Mouse (Mus musculus): ENCODE measurements around the gene Amotl1. TPM values are rescaled to one million over a fixed set of nuclear protein-coding genes. Genes with fewer than 3 reads are reported as not detected.
"Not testable (repeated sequence)": the region's sequence is repeated elsewhere in the genome, so short reads cannot be mapped to it uniquely, and the experiment has no call there.

The Amotl1 gene
- total RNA-seq (2018; cell fraction: chromatin; rRNA removed), result 10 to 100 TPM in 1 of 26 experiments, 1 to 10 TPM in 8, under 1 TPM in 17; 0.19 to 10.1 (median 0.74) TPM
- under 1 TPM; 0.03 to 0.48 (median 0.13) TPM for total RNA-seq (2018; cell fraction: cytosol; rRNA removed)
- total RNA-seq (2018; cell fraction: nucleus; rRNA removed), result 1 to 10 TPM in 5 of 26 experiments, under 1 TPM in 21; 0.11 to 3.8 (median 0.31) TPM
- 0.06 to 0.30 TPM (median 0.08 TPM) in 3 replicates for polyA plus RNA-seq (2018)

DNA sequence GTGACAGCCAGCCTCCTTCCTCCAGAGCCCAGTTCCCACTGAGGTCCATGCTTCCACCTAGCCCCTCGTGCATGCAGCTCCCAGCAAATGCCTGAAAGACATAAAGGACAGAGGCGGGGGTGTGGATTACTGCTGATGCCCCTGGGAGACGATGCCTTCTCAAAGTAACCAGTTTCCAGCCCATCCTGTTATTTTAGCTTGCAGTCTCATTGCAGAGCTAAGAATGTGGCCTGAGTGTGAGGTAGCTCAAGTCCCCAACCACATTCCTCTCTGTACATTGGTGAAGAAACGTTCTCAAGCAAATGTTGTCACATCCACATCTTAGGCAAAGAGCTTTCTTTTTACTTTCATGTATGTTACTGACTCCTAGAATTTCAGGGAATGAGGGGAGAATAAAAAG is at the start of gene Amotl1:
TSS of gene Amotl1 (minus strand) at position 101 of the 400 bp plus-strand sequence.
- H3K4me3 ChIP-seq (ENCODE audit: inconsistent target), result no peak within 1 kb of the TSS
- WGBS (ENCODE audit: missing documents), result 68% methylated on average over 4 of the region's 4 CpGs
- no peaks in the 10 kb centered on the region for H3K79me2 ChIP-seq (ENCODE audit: inconsistent target)
- H3K27ac ChIP-seq, result no peak within 1 kb of the TSS
- no peaks in the 10 kb centered on the region for H3K36me3 ChIP-seq (ENCODE audit: inconsistent target)

DNA sequence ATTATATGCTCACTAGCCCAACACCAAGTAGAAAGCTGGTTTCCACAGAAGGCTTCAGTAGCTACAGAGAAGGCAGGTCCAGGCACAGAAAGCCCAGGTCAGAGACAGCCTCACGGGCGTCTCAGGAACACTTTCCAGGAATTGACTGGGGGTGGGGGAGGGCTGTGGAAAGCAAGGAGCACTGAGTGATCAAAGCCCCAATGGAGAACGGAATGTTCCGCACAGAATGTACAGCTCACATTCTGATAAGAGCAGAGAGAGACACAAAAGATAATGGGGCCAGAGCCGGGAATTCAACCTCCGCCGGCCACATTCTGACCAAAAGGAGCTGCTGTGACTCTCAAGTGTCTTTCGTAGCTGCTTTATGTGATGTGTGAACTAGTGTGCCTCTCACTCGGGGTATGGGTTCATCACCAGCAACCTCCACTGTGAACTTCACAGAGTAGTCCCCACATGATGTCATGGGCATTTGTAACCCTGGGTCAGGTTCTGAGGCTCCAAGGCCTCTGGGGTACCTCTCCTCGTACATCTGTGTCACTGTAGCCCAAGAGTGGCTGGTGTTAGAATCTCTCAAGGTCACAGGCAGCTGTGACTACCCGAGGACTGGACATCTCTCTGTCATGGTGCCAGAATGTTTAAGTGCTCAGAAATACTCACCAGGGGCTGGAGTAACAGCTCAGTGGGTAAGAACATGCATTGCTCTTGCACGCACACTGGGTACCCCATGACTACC is 44.7 kb upstream of the Amotl1 start:
- Histone ChIP-seq H3K4me3 (ENCODE audit: inconsistent target) (no peak overlapping the region), H3K27ac (no peak overlapping the region), H3K79me2 (ENCODE audit: inconsistent target) (no peaks in the 10 kb centered on the region), H3K36me3 (ENCODE audit: inconsistent target) (no peaks in the 10 kb centered on the region)
- 73% methylated on average over 12 of the region's 12 CpGs for WGBS (ENCODE audit: missing documents)

DNA sequence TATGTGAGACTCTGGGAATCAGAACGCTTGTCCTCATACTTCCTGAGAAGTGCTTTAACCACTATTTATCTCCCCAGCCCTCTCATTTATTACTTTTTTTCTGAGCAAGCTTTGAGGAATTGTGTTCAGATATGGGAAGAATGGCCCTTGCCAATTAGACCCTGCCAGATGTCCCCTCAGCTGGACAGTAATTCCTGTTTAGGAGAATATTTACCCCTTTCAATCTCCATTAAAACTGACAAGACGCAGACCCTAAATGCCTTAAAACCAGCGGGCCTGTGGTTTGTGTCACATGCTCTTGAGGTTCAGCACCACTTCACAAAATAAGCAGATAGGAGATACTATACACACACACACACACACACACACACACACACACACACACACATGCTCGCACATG is 39.5 kb upstream of the Amotl1 start:
- 71% methylated on average over 3 of the region's 4 CpGs for WGBS (ENCODE audit: missing documents)
- Histone ChIP-seq H3K79me2 (ENCODE audit: inconsistent target) (no peaks in the 10 kb centered on the region), H3K4me3 (ENCODE audit: inconsistent target) (no peak overlapping the region), H3K36me3 (ENCODE audit: inconsistent target) (no peaks in the 10 kb centered on the region), H3K27ac (no peak overlapping the region)

DNA sequence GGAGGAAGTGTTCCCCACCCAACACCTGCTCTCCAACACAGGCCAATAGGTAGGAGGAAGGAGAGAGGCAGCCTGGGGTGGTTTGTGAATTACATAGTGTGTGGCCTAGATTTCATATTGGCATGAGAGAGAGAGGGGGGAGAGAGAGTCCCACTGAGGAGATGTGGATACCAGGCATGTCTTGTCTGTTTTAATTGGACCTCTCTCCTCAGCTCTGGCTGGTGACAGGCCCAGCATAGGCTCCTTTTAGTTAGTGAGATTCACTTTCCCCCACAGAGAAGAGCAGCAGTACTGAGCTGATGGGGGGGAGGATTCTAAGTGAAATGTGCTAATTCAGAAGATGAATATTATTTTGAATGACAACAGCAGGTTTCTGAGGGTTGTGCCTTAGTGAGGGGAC is 37.9 kb upstream of the Amotl1 start:
- no peaks in the 10 kb centered on the region for H3K36me3 ChIP-seq (ENCODE audit: inconsistent target)
- no peaks in the 10 kb centered on the region for H3K79me2 ChIP-seq (ENCODE audit: inconsistent target)
- H3K27ac ChIP-seq, result no peak overlapping the region
- no peak overlapping the region for H3K4me3 ChIP-seq (ENCODE audit: inconsistent target)

DNA sequence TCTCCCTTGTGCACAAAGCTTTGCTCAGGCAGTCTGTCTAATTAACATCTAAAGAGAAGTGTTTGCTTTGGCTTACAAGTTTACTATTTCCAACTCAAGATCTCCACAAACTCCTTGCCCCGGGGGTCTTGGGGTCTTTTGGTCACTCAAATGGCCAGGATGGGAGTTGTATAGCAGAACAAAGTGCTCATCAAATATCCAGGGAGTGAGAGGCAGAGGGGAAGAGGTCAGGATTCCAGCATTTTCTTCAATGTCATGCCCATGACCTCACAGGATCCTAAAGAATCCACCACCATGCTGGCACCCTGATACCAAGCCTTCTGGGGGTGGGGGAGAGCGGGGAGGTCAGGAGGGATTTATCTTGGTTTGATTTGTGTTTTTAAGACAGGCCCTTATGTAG is 35.7 kb upstream of the Amotl1 start:
- Histone ChIP-seq H3K79me2 (ENCODE audit: inconsistent target) (no peaks in the 10 kb centered on the region), H3K36me3 (ENCODE audit: inconsistent target) (no peaks in the 10 kb centered on the region), H3K4me3 (ENCODE audit: inconsistent target) (no peak overlapping the region), H3K27ac (no peak overlapping the region)
- WGBS (ENCODE audit: missing documents), result 63% methylated on average over 2 of the region's 2 CpGs

DNA sequence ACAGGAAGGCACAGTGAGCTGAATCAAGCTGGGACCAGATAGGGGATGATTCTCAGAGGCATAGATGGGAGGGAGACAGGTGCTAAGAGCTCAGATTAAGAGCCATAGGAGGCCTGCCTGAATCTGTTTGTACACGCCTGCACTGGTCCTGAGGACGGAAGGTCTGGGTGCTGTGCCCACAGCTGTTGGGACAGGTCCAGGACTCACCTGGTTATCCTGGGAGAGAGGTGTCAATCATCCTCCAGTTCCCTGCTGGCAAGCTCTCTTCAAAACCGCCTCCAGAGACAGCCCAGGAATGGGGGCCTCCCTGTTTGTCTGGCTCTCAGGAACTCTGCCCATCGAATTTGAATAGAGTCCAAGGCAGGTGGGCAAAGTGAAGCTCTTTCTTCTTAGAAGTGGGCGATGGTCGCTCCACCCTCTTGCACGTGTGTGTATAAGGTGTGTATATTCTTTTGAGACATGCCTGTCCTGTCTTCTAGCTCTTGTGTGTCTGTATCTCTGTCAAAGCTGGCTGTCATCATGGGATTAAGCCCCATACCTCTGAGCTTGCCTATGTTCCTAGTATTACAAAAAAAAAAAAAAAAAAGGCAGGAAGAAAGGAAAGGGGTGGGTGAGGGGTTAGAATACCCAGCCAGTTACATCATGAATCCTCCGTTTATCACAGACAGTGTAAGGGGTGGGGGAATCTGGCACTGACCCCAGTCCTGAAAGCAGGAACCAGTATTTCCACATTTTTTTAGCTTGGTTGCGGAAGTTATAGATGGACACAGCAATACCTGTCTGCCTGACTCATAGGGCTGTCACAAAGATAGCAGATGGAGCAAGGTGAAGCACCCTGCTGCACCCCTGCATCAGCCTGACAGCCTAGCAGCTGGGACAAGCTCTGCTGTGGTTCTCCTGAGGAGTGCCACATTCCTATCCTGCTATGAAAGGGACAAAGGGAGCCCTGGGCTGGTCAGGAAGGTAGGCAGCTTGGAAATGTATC is 31.1 kb upstream of the Amotl1 start:
- WGBS (ENCODE audit: missing documents), result 73% methylated on average over 9 of the region's 9 CpGs
- Histone ChIP-seq H3K79me2 (ENCODE audit: inconsistent target) (no peaks in the 10 kb centered on the region), H3K27ac (no peak overlapping the region), H3K4me3 (ENCODE audit: inconsistent target) (no peak overlapping the region), H3K36me3 (ENCODE audit: inconsistent target) (no peaks in the 10 kb centered on the region)

DNA sequence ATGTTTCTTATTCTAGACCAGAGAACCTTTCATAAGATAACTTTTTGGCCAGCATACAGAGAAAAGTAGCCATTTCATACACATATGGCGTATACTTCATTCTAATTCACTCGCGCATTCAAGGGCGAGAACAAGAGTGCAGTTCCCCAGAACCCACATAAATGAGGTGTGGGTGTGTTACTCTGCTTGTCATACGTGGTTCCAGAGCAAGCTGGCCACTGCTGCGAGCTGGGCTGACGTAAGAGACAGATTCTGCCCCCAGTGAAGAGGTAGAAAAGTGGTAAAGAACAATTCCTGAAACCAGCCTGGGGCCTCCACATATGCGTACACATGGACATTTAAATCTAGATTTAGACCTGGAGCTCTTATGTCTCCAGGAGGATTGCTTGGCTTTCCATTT is 29.6 kb upstream of the Amotl1 start:
- H3K4me3 ChIP-seq (ENCODE audit: inconsistent target), result no peak overlapping the region
- 87% methylated on average over 8 of the region's 8 CpGs for WGBS (ENCODE audit: missing documents)
- H3K79me2 ChIP-seq (ENCODE audit: inconsistent target), result no peaks in the 10 kb centered on the region
- no peaks in the 10 kb centered on the region for H3K36me3 ChIP-seq (ENCODE audit: inconsistent target)
- no peak overlapping the region for H3K27ac ChIP-seq

DNA sequence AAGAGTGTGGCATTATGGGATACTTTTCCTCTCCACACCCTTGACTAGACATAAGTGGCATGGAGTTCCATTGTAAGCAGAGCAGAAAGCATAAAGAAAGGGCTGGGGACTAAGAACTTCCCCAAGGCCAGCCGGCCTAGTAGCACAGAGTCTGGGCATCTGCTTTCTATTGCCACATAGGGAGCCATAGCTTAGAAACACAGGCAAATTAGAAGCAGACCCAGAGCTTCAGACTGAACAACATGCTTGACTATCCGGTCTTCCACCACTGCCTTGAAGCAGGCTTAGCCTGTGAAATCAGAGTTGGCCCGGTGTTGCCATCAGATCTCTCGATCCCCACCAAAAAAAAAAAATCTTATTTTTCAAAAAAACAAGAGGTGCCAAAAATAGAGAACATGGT is 28.3 kb upstream of the Amotl1 start:
- Histone ChIP-seq H3K79me2 (ENCODE audit: inconsistent target) (no peaks in the 10 kb centered on the region), H3K36me3 (ENCODE audit: inconsistent target) (no peaks in the 10 kb centered on the region), H3K4me3 (ENCODE audit: inconsistent target) (no peak overlapping the region), H3K27ac (no peak overlapping the region)
- WGBS (ENCODE audit: missing documents), result 90% methylated on average over 4 of the region's 4 CpGs

DNA sequence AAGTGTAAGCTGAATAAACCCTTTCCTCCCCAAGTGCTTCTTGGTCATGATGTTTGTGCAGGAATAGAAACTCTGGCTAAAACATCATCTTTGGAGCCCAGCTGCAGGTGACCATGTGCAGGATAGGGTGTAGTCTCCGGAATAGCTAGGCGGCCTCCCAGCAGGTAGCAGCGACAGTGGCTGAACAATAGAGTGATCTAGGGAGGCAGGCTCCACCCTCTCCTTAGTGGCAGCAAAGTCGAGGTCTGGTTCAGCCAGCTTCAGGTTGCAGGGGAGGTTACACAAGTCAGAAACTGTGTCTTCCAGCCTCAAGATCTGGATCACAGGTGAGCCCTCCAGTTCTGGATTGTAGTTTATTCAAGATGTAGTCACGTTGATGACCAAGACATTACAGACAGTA is 27.1 kb upstream of the Amotl1 start:
- H3K79me2 ChIP-seq (ENCODE audit: inconsistent target); H3K36me3 ChIP-seq (ENCODE audit: inconsistent target): not testable (repeated sequence)

DNA sequence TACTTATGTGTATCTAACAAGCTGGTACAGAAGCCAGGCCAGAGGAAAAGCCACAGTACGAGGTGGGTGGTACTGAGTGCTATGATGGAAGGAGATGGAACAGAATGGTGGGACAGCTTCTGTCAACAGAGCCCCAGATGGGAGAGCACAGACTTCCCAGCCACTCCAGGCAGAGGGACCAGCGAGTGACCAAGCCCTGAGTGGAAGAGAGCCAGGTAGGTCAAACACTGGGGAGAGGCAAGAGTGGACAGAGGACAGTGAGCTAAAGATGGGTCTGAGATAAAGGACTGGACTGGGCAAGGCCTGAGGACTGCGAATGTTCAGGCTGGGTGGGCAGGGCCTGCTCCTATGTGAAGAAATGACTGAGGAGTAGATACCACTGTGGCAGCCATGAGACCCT is 23.5 kb upstream of the Amotl1 start:
- 80% methylated on average over 3 of the region's 3 CpGs for WGBS (ENCODE audit: missing documents)
- no peak overlapping the region for H3K27ac ChIP-seq
- H3K79me2 ChIP-seq (ENCODE audit: inconsistent target), result no peaks in the 10 kb centered on the region
- H3K36me3 ChIP-seq (ENCODE audit: inconsistent target), result no peaks in the 10 kb centered on the region
- no peak overlapping the region for H3K4me3 ChIP-seq (ENCODE audit: inconsistent target)

More for the DNA sequence above, 27.1 kb upstream of the Amotl1 start:
- H3K4me3 ChIP-seq (ENCODE audit: inconsistent target); H3K27ac ChIP-seq: not testable (repeated sequence)
- 68% methylated on average over 5 of the region's 5 CpGs for WGBS (ENCODE audit: missing documents)

DNA sequence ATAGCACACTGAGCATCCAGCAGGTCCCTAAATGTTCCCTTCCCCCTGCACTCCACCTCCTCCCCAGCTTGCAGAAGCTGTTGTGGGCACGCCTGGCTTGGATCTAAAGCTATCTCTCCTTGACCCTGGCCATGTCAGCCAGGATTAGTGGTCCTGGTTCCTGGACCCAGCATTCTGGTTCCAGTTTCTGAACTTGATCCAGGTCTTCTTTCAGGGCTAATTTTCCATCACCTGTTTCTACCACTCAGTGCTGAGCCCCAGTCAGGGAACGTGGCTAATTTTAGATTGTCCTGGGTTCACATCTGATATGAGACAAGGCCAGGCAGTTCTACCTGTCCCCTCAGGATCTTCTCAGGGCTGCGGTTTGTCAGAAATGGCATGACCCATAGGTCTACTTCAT is 21.2 kb upstream of the Amotl1 start:
- WGBS (ENCODE audit: missing documents), result 89% methylated on average over 3 of the region's 3 CpGs
- H3K36me3 ChIP-seq (ENCODE audit: inconsistent target), result no peaks in the 10 kb centered on the region
- H3K4me3 ChIP-seq (ENCODE audit: inconsistent target), result no peak overlapping the region
- H3K79me2 ChIP-seq (ENCODE audit: inconsistent target), result no peaks in the 10 kb centered on the region
- H3K27ac ChIP-seq, result no peak overlapping the region

DNA sequence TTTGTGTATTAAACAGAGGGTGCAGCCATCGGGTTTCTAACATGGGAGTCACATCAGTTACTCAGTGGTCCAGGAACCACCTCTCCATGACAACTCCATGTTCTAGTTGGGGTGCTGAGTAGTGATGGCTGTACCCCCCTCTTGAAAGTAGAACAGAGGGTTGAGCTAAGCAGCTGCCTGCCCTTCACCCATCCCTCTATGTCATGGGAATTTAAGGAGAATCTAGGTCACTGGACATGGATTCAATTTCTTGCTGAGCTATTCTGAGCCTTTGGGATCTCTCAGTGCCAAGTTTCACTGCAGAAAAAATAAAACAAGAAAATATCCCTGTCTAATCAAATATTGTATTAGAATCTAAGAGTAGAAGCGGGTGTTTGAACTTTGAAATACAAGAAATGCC is 18.7 kb upstream of the Amotl1 start:
- no peak overlapping the region for H3K27ac ChIP-seq
- no peaks in the 10 kb centered on the region for H3K36me3 ChIP-seq (ENCODE audit: inconsistent target)
- 82% methylated on average over 2 of the region's 2 CpGs for WGBS (ENCODE audit: missing documents)
- no peaks in the 10 kb centered on the region for H3K79me2 ChIP-seq (ENCODE audit: inconsistent target)
- H3K4me3 ChIP-seq (ENCODE audit: inconsistent target), result no peak overlapping the region

DNA sequence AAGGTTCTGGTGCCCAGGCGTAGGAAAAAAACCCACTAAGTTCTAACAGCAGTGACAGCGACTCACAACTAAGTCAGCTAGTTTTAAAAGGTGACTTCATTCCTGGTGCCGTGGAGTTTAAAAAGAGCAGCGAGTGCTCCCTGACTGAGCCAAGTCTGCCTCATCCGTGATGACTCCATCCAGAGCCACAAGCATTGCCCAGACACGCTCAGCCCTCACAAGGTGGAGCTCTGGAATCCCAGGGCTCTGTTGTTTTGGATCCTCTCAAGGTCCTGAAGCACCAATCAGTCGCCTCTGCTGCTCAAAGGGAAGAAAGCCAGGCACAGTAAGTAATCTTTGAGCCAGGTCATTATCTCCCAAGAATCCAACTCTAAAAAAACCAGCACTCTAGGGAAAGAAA is 18.0 kb upstream of the Amotl1 start:
- Histone ChIP-seq H3K79me2 (ENCODE audit: inconsistent target) (no peaks in the 10 kb centered on the region), H3K27ac (no peak overlapping the region), H3K36me3 (ENCODE audit: inconsistent target) (no peaks in the 10 kb centered on the region), H3K4me3 (ENCODE audit: inconsistent target) (no peak overlapping the region)
- WGBS (ENCODE audit: missing documents), result 82% methylated on average over 7 of the region's 7 CpGs

DNA sequence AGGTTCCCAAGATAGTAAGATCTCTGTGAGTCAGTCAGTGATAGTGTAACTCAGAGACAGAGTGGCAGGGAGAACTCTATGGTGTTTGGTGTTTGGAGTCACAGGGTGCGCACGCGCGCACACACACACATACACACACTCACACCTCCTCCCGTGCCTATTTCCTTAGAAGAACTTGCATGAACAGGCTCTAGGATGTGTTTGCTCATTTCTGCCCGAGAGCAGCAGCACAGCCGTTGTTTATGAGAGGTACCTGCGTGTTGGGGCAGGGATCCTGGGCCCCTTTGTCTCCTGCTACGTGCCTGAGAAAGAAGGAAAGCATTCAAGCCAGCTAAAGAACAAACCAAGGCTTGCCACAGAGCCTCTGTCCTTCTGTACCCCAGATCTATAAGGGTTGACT is 17.3 kb upstream of the Amotl1 start:
- WGBS (ENCODE audit: missing documents), result 89% methylated on average over 9 of the region's 9 CpGs

DNA sequence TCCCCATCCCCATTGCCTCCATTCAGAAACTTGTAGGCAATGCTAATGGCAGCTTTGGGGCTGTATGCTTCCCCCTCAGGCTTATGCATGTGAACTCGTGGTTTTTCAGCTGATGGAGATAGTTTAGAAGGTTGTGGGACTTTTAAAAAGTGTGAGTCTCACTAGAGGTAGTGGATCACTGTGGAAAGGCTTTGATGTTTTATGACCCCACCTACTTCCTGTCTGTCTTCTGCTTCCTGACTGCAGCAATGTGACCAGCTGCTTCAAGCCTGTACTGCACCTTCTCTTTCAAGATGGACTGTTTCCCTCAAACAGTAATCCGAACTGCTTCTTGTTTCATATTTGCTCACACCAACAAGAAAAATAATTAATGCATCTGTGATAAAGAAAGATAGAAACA is 13.1 kb upstream of the Amotl1 start:
- Histone ChIP-seq H3K27ac (no peak overlapping the region), H3K79me2 (ENCODE audit: inconsistent target) (no peaks in the 10 kb centered on the region), H3K4me3 (ENCODE audit: inconsistent target) (no peak overlapping the region), H3K36me3 (ENCODE audit: inconsistent target) (no peaks in the 10 kb centered on the region)
- 6% methylated on average over 2 of the region's 2 CpGs for WGBS (ENCODE audit: missing documents)

More for the DNA sequence above, 17.3 kb upstream of the Amotl1 start:
- H3K27ac ChIP-seq, result no peak overlapping the region
- H3K79me2 ChIP-seq (ENCODE audit: inconsistent target), result no peaks in the 10 kb centered on the region
- no peak overlapping the region for H3K4me3 ChIP-seq (ENCODE audit: inconsistent target)
- H3K36me3 ChIP-seq (ENCODE audit: inconsistent target), result no peaks in the 10 kb centered on the region

Data from macrophage (primary cell).